Mouse (Mus musculus) gastrocnemius, postnatal 4 days (tissue): ENCODE measurements around the gene Cebpg. TPM values are rescaled to one million over a fixed set of nuclear protein-coding genes. Genes with fewer than 3 reads are reported as not detected.

Experiments
- DNase-seq, 2 experiments: peaks; one replicate each; pipeline ENCODE4 v3.0.0; 2021 to 2022; ENCODE audit warnings: low spot score in 2 of 2, mixed read lengths in 2 of 2
- microRNA-seq: library from miRNA; unstranded; fragments of <30 nt; microRNA quantifications from one replicate; pipeline ENCODE4 v1.2.0, GENCODE M21; 2021
- total RNA-seq, 2 experiments: library from RNA; stranded (reverse); gene quantifications; 2 replicates each; pipeline ENCODE4 v1.2.3; 2021

The Cebpg gene
- total RNA-seq, 2 experiments from 2014 or later = 23.0 to 24.8 TPM

GRCm38 (mm10) chr7:35026838-35027291, 29.5 kb downstream of the Cebpg start:
- DNase-seq = peak in 1 of 2 experiments; percentile 57

- no peak for DNase-seq
Observed at GRCm38 (mm10) chr7:35026276-35026630, 30.1 kb downstream of the Cebpg start.

- DNase-seq = peak; percentile 42 to 70
Observed at GRCm38 (mm10) chr7:35025409-35026275, 30.7 kb downstream of the Cebpg start.

- DNase-seq = no peak
Observed at GRCm38 (mm10) chr7:35024426-35024825, 31.9 kb downstream of the Cebpg start.

GRCm38 (mm10) chr7:35023251-35023650, 33.1 kb downstream of the Cebpg start:
- no peak for DNase-seq

- no peak for DNase-seq
Observed at GRCm38 (mm10) chr7:35021365-35021764, 35.0 kb downstream of the Cebpg start.

GRCm38 (mm10) chr7:35015252-35015651, 41.1 kb downstream of the Cebpg start:
- no peak for DNase-seq

GRCm38 (mm10) chr7:35013228-35013627, 43.1 kb downstream of the Cebpg start:
- no peak for DNase-seq

GRCm38 (mm10) chr7:35006661-35007060, 49.7 kb downstream of the Cebpg start:
- DNase-seq = no peak

GRCm38 (mm10) chr7:35003171-35003737, 53.1 kb downstream of the Cebpg start:
- DNase-seq = no peak

GRCm38 (mm10) chr7:35000839-35001238, 55.5 kb downstream of the Cebpg start:
- peak in 1 of 2 experiments; percentile 45 for DNase-seq

Small RNAs within 50 kb of the gene (microRNA-seq; reads per million reads assigned to microRNA genes)
- gene Gm25033 = not detected

Other genes starting within 250 kb of the Cebpg start
- gene Chst8, start 243.9 kb downstream of the Cebpg start, total RNA-seq = 1 to 10 TPM in 1 of 2 experiments, under 1 TPM in 1; 0.83 to 1.3 TPM
- gene Pepd, start 144.2 kb downstream of the Cebpg start, total RNA-seq = 10 to 100 TPM; 33.0 to 39.9 TPM
- gene Cebpa, start 62.7 kb upstream of the Cebpg start, total RNA-seq = 10 to 100 TPM; 10.9 to 19.6 TPM
- gene Slc7a10, start 129.8 kb upstream of the Cebpg start, total RNA-seq = 10 to 100 TPM; 11.6 to 12.9 TPM
- gene Lrp3, start 158.9 kb upstream of the Cebpg start, total RNA-seq = 10 to 100 TPM; 14.2 to 15.6 TPM